Mouse (Mus musculus) T-cell, adult 2 months (primary cell): ENCODE results near the gene Wdr90.
"Not testable (repeated sequence)": the region's sequence is repeated elsewhere in the genome, so short reads cannot be mapped to it uniquely, and the experiment has no call there.

ENCODE experiments used
- DNase-seq: peaks from one replicate; pipeline ENCODE4 v3.0.0; 2022; ENCODE audit warnings: low spot score

The Wdr90 gene

GRCm38 (mm10) chr17:25877025-25877424 is 15.7 kb upstream of the Wdr90 start:
- no peak for DNase-seq

- DNase-seq = no peak
Measured at GRCm38 (mm10) chr17:25876347-25876915, 15.1 kb upstream of the Wdr90 start.

- DNase-seq = peak; percentile 84
Measured at GRCm38 (mm10) chr17:25875171-25876136, 14.2 kb upstream of the Wdr90 start.

- peak; percentile 91 for DNase-seq
Measured at GRCm38 (mm10) chr17:25874721-25875170, 13.4 kb upstream of the Wdr90 start, which contains the start of gene Mettl26. Gene Mettl26, plus strand, starts transcription at chr17:25875074.

GRCm38 (mm10) chr17:25874148-25874720 is 12.9 kb upstream of the Wdr90 start:
- DNase-seq = no peak

GRCm38 (mm10) chr17:25873405-25874147 is 12.3 kb upstream of the Wdr90 start:
- DNase-seq = no peak

- DNase-seq = no peak
Measured at GRCm38 (mm10) chr17:25872676-25873075, 11.4 kb upstream of the Wdr90 start.

GRCm38 (mm10) chr17:25871566-25871965 is 10.3 kb upstream of the Wdr90 start:
- DNase-seq = not testable (repeated sequence)

GRCm38 (mm10) chr17:25869954-25870353 is 8.7 kb upstream of the Wdr90 start:
- DNase-seq = no peak

- no peak for DNase-seq
Measured at GRCm38 (mm10) chr17:25869498-25869897, 8.2 kb upstream of the Wdr90 start.

GRCm38 (mm10) chr17:25868601-25869191 is 7.4 kb upstream of the Wdr90 start, which contains the start of gene Mcrip2:
Gene Mcrip2, minus strand, starts transcription at chr17:25868764.
- peak; percentile 48 for DNase-seq

GRCm38 (mm10) chr17:25867836-25868600 is 6.7 kb upstream of the Wdr90 start:
- DNase-seq = no peak

- DNase-seq = peak; percentile 49
Measured at GRCm38 (mm10) chr17:25867509-25867835, 6.2 kb upstream of the Wdr90 start.

- no peak for DNase-seq
Measured at GRCm38 (mm10) chr17:25866172-25866571, 4.9 kb upstream of the Wdr90 start.

GRCm38 (mm10) chr17:25865288-25865687 is 4.0 kb upstream of the Wdr90 start:
- no peak for DNase-seq

- no peak for DNase-seq
Measured at GRCm38 (mm10) chr17:25864311-25864710, 3.0 kb upstream of the Wdr90 start.

GRCm38 (mm10) chr17:25863681-25864080 is 2.4 kb upstream of the Wdr90 start:
- no peak for DNase-seq

GRCm38 (mm10) chr17:25861704-25862612 is 657 bp upstream of the Wdr90 start:
- no peak for DNase-seq

- DNase-seq = no peak
Measured at GRCm38 (mm10) chr17:25860229-25860628, 1.1 kb downstream of the Wdr90 start.

- peak; percentile 97 for DNase-seq
Measured at GRCm38 (mm10) chr17:25844396-25844901, 16.9 kb downstream of the Wdr90 start, which contains the start of gene Rhot2. Gene Rhot2, minus strand, starts transcription at chr17:25844851.
